Mouse (Mus musculus) spleen, postnatal 4 days (tissue): ENCODE measurements at regions not wholly inside any gene's neighbourhood (a gene's known extent, or its start where the extent isn't known, plus 50 kb on each side); places are given as distances from the start of the nearest gene placed in this dataset.
A peak's percentile ranks its signal among the peaks of the same experiment; 100 is the strongest.

Experiments
- DNase-seq, 2 experiments: peaks; one replicate each; pipeline ENCODE4 v3.0.0; 2022; ENCODE audit warnings: low spot score in 2 of 2

GRCm38 (mm10) chr11:55712350-55712749 lies 104.4 kb upstream of the Glra1 start:
- no peak for DNase-seq

GRCm38 (mm10) chr11:55707467-55707866 lies 99.5 kb upstream of the Glra1 start:
- DNase-seq: no peak

GRCm38 (mm10) chr11:55701921-55702320 lies 93.9 kb upstream of the Glra1 start:
- no peak for DNase-seq

- DNase-seq: peak in 1 of 2 experiments; percentile 43
Observed at GRCm38 (mm10) chr11:55685031-55685519, 77.1 kb upstream of the Glra1 start.

- peak in 1 of 2 experiments; percentile 45 for DNase-seq
Observed at GRCm38 (mm10) chr11:55682351-55682961, 74.5 kb upstream of the Glra1 start.

- DNase-seq: no peak
Observed at GRCm38 (mm10) chr11:55681226-55681980, 73.4 kb upstream of the Glra1 start.

- no peak for DNase-seq
Observed at GRCm38 (mm10) chr11:55663108-55663507, 55.1 kb upstream of the Glra1 start.

GRCm38 (mm10) chr11:55662283-55662682 lies 54.3 kb upstream of the Glra1 start:
- no peak for DNase-seq
